Mouse (Mus musculus) lung, adult 2 months (tissue): ENCODE data around the gene B230217C12Rik. TPM values are rescaled to one million over a fixed set of nuclear protein-coding genes. Genes with fewer than 3 reads are reported as not detected.
"Not testable (repeated sequence)": the region's sequence is repeated elsewhere in the genome, so short reads cannot be mapped to it uniquely, and the experiment has no call there.

Experiments used
- DNase-seq: peaks from one replicate; pipeline ENCODE4 v3.0.0; 2022
- H3K4me1 ChIP-seq: fragments of 200-500 bp; 2 replicates; pipeline ENCODE4 v1.6.1; 2011; ENCODE audit warnings: low read length; ENCODE audit not compliant: control insufficient read depth, insufficient read depth
- H3K4me3 ChIP-seq: fragments of 200-500 bp; replicated peaks from 2 replicates; pipeline ENCODE3; 2011; ENCODE audit warnings: low read depth, mild to moderate bottlenecking, control low read depth, low read length; ENCODE audit errors: extremely low read depth
- CTCF ChIP-seq: fragments of 200-500 bp; IDR thresholded peaks from 2 replicates; pipeline ENCODE4 v1.5.1; 2011; ENCODE audit warnings: mild to moderate bottlenecking, low read length, control low read depth; ENCODE audit not compliant: insufficient read depth
- POLR2A ChIP-seq: fragments of 200-500 bp; IDR thresholded peaks from 2 replicates; pipeline ENCODE4 v1.6.1; 2011; ENCODE audit warnings: low read depth, mild to moderate bottlenecking, control low read depth, low read length, borderline replicate concordance; ENCODE audit errors: extremely low read depth
- WGBS: fragments of 180-500 bp; shearing (Covaris S2); methylation state at CpG from one replicate; pipeline ENCODE4 v1.1.7; 2018; 5-methylcytosine and 5-hydroxymethylcytosine counted together
- polyA plus RNA-seq: library from polyadenylated mRNA; depleted of rRNA; stranded (reverse); fragments of >200 nt; gene quantifications from 2 replicates; pipeline ENCODE4 v1.2.3, GENCODE M21; 2012

Gene B230217C12Rik
- polyA plus RNA-seq, 1 experiment: 4.5 TPM

GRCm38 (mm10) chr11:97836541-97836940, 4.0 kb upstream of the B230217C12Rik start:
- 45% methylated on average over 8 of the region's 8 CpGs for WGBS
- Histone ChIP-seq H3K4me1 (0 out of 2 replicates have a peak, but pooled peaks cover 6% of the 10 kb centered on the region), H3K4me3 (no peak overlapping the region)
- TF ChIP-seq CTCF: no peak
- TF ChIP-seq POLR2A: no peak
- no peak for DNase-seq

DNA sequence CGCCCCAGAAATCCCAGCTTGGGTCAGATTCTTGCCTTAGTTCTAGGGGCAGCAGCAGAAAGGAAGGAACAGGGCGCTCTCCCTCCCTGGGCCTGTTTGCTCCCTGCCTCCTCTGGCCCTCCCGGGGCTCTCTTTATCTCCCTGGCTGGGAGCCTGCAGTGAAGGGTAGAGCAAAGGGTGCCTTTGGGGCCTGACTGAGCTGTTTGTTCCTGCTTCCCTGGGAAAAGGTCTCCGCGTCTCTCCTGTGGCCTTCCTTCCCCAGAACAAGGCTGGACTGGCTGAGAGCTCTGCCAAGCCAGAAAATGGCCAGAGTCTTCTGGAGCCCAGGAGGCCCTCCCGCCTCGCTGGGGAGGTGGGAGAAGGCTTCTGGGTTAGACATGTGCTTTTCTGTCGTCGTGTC, 3.5 kb upstream of the B230217C12Rik start:
- DNase-seq, H3K4me1 ChIP-seq, H3K4me3 ChIP-seq: not testable (repeated sequence)
- 74% methylated on average over 9 of the region's 9 CpGs for WGBS

DNA sequence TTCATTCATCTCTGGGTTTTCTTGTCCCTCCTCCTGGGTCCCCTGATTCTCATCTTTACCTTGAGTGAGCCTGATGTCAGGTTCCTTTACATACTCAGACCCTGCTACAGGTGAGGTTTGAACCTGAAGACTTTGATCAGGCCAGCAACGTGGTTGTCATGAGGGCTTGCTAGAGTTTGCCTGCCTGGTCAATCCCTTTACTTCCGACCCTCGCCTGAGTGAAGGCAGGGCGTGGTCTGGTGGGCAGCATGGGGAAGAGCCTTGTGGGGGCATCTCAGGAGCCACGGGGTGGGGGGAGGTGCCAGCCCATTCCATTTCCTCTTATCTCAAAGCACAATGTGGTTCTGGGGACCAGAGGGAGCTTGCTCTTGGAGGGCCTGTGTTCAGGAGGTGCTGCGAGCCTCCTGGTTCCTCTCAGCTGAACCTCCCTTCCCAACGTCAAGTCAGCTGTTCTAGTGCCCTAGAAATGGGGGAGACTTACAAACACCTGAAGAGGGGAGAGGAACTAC, 2.9 kb upstream of the B230217C12Rik start:
- H3K4me3 ChIP-seq: no peak overlapping the region
- no peak for DNase-seq
- 0 out of 2 replicates have a peak, but pooled peaks cover 6% of the 10 kb centered on the region for H3K4me1 ChIP-seq
- no peak for TF ChIP-seq CTCF
- no peak for TF ChIP-seq POLR2A
- WGBS: 69% methylated on average over 7 of the region's 7 CpGs

- Histone ChIP-seq H3K4me3 (no peak overlapping the region), H3K4me1 (0 out of 2 replicates have a peak, but pooled peaks cover 6% of the 10 kb centered on the region)
- 43% methylated on average over 10 of the region's 10 CpGs for WGBS
- no peak for TF ChIP-seq CTCF
- TF ChIP-seq POLR2A: no peak
- DNase-seq: no peak
These were observed 1.7 kb upstream of the B230217C12Rik start for GRCm38 (mm10) chr11:97838779-97839440.

- Histone ChIP-seq H3K4me1 (0 out of 2 replicates have a peak, but pooled peaks cover 6% of the 10 kb centered on the region), H3K4me3 (no peak overlapping the region)
- DNase-seq: no peak
- 55% methylated on average over 11 of the region's 11 CpGs for WGBS
- no peak for TF ChIP-seq POLR2A
- no peak for TF ChIP-seq CTCF
These were observed 992 bp upstream of the B230217C12Rik start for GRCm38 (mm10) chr11:97839441-97840134.

GRCm38 (mm10) chr11:97840135-97840490, 467 bp upstream of the B230217C12Rik start:
- DNase-seq: no peak
- TF ChIP-seq CTCF: no peak
- no peak for TF ChIP-seq POLR2A
- Histone ChIP-seq H3K4me1 (0 out of 2 replicates have a peak, but pooled peaks cover 6% of the 10 kb centered on the region), H3K4me3 (no peak overlapping the region)
- 53% methylated on average over 2 of the region's 2 CpGs for WGBS

DNA sequence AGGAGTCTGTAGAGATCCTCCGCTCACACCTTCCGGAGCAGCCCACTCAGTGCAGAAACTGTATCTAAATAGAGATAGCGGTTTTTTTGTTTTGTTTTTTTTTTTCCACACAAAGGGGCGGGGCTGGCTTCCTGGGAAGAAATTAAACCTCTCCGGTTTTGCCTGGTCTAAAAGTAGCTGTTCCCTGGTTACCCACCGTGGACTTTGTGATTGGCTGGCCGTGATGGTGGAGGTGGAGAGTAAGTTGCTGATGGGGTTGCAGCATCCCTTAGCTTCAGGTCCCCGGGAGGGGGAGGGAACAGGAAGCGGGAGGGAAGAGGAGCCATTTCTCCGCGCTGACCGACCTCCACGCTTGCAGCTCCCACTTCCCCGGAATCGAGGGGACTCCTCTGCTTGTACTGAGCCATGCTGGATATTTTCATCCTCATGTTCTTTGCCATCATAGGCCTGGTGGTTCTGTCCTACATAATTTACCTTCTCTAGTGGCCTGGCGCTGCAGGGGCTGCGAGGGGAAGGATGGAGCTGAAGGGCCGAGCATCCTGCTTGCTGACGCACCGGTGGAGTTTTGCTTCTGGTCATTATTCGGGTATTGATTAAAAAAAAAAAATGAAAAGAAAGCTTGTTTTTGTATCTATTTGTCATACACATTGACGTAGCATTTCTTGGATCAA, 546 bp downstream of the B230217C12Rik start:
- TF ChIP-seq CTCF (no peak), POLR2A (0 out of 2 replicates have a peak, but pooled peaks have one; percentile 26)
- 0 out of 2 replicates have a peak, but pooled peaks cover 6% of the 10 kb centered on the region for H3K4me1 ChIP-seq
- H3K4me3 ChIP-seq: peak overlapping the region; percentile 50
- WGBS: 7% methylated on average over 22 of the region's 22 CpGs
- no peak for DNase-seq

- TF ChIP-seq POLR2A: no peak
- no peak for TF ChIP-seq CTCF
- DNase-seq: no peak
- H3K4me1 ChIP-seq: 0 out of 2 replicates have a peak, but pooled peaks cover 6% of the 10 kb centered on the region
- no peak overlapping the region for H3K4me3 ChIP-seq
- 79% methylated on average over 4 of the region's 4 CpGs for WGBS
These were observed 1.4 kb downstream of the B230217C12Rik start for GRCm38 (mm10) chr11:97842001-97842400.

DNA sequence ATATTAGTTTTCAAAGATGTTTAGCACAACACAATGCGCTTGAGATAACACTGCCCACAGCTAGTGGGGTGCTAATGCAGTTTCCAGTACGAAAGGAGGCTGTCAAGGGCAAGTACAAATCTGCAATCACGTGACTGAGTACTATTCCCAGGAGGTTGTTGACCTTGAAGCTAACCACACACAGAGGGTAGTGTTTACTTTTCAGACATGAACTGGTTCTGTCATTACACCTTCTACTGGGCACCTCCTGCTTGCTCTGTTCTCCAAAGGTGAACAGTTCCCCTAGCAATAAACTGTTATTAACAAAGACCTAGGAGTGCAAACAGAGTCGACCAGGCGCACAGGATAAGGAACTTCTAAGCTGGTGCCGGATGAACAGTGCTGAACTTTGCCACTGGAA, 9.8 kb downstream of the B230217C12Rik start:
- Histone ChIP-seq H3K4me3 (no peak overlapping the region), H3K4me1 (no peaks in the 10 kb centered on the region)
- DNase-seq: no peak
- TF ChIP-seq POLR2A: no peak
- TF ChIP-seq CTCF: no peak
- 37% methylated on average over 6 of the region's 6 CpGs for WGBS

DNA sequence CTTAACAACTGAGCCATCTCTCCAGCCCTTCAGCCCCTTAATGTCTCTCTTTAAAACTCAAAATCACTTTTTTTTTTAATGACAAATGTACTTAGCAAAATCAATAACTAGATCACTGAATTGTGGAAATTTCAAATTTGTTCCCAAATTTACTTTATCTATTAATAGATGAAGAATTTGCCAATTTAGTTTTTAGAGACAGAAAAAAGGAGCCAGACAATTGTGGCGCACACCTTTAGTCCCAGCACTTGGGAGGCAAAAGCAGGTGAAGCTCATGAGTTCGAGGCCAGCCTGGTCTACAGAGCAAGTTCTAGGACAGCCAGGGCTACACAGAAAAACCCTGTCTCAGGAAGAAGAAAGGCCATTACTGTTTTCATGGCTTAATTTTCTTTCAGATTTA, 11.0 kb downstream of the B230217C12Rik start:
- H3K4me3 ChIP-seq: no peak overlapping the region
- TF ChIP-seq CTCF (no peak), POLR2A (no peak)
- 89% methylated on average over 2 of the region's 2 CpGs for WGBS
- no peaks in the 10 kb centered on the region for H3K4me1 ChIP-seq
- DNase-seq: no peak
